Mouse (Mus musculus) spleen, adult 10 weeks (tissue): ENCODE data around the gene Mdm1. TPM values are rescaled to one million over a fixed set of nuclear protein-coding genes. Genes with fewer than 3 reads are reported as not detected.

ENCODE experiments used
- polyA plus RNA-seq: library from polyadenylated mRNA; stranded (reverse); fragments of 350-450 nt; fragmentation: Illumina TruSeq; extraction: RNeasy Lipid Tissue Mini Kit (QIAGEN cat#74804); gene quantifications from one replicate; pipeline ENCODE4 v1.2.3, GENCODE M21; 2015; ENCODE audit warnings: low replicate concordance; ENCODE audit not compliant: insufficient read depth

Gene Mdm1
- polyA plus RNA-seq = 11.2 TPM

GRCm38 (mm10) chr10:118141018-118141883, at the start of gene Mdm1:
Gene Mdm1, plus strand, starts transcription at chr10:118141811.

DNA sequence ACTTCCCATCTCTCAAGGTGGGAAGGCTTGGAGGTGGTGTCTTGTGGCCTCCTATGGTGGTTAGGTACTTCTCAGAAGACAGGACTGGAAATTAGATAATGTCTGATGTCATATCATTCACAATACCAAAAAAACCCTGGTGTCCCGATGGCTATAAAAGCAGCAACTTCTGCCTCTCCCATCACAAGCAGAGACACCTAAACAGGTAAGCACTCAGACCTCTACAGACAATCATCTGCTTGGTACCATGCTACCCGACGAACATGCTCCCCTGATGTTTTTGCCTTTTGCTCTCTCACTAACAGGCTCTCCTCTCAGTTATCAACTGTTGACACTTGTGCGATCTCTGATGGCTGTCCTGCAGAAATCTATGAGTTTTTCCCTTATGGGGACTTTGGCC, 63.0 kb downstream of the Mdm1 start, which contains the start of gene Il22:
Gene Il22, plus strand, starts transcription at position 301 of the 400 bp plus-strand sequence.

Other genes starting within 250 kb of the Mdm1 start
- not detected for gene Il22, start 63.1 kb downstream of the Mdm1 start, polyA plus RNA-seq
- not detected for gene Gm32717, start 99.0 kb downstream of the Mdm1 start, polyA plus RNA-seq
- not detected for gene Gm32802, start 116.9 kb downstream of the Mdm1 start, polyA plus RNA-seq
- not detected for gene Iltifb, start 153.2 kb downstream of the Mdm1 start, polyA plus RNA-seq
- not detected for gene Gm9040, start 185.2 kb downstream of the Mdm1 start, polyA plus RNA-seq
- gene Gm9044, start 190.6 kb downstream of the Mdm1 start, polyA plus RNA-seq = not detected
- gene Gm9045, start 196.0 kb downstream of the Mdm1 start, polyA plus RNA-seq = 0.14 TPM
- gene Gm9046, start 201.4 kb downstream of the Mdm1 start, polyA plus RNA-seq = not detected
- gene Gm9048, start 206.9 kb downstream of the Mdm1 start, polyA plus RNA-seq = not detected
- gene Gm9049, start 212.3 kb downstream of the Mdm1 start, polyA plus RNA-seq = 0.14 TPM